Mouse (Mus musculus) intestine, postnatal 0 days (tissue): ENCODE results near the gene Vps11. TPM values are rescaled to one million over a fixed set of nuclear protein-coding genes. Genes with fewer than 3 reads are reported as not detected.

Experiments
- ATAC-seq: fragments of 200-750 bp; cut with Nextera tagmentation; 2 replicates; pipeline ENCODE4 v1.8.0; 2017; ENCODE audit warnings: mild to moderate bottlenecking, moderate TSS enrichment, moderate library complexity
- H3K27ac ChIP-seq: fragments of 300-500 bp; sonication (generic); 2 replicates; pipeline ENCODE4 v1.5.1; 2014; ENCODE audit warnings: mild to moderate bottlenecking, low read depth, low read length, moderate library complexity
- H3K27me3 ChIP-seq: fragments of 300-500 bp; sonication (generic); replicated peaks from 2 replicates; pipeline ENCODE4 v1.6.1; 2014; ENCODE audit warnings: low read length, mixed read lengths; ENCODE audit not compliant: control insufficient read depth, insufficient read depth
- H3K36me3 ChIP-seq: fragments of 300-500 bp; sonication (generic); 2 replicates; pipeline ENCODE4 v1.6.1; 2014; ENCODE audit warnings: mild to moderate bottlenecking, moderate library complexity; ENCODE audit not compliant: control insufficient read depth, insufficient read depth
- H3K4me1 ChIP-seq: fragments of 300-500 bp; sonication (generic); replicated peaks from 2 replicates; pipeline ENCODE4 v1.6.1; 2014; ENCODE audit warnings: antibody characterized with exemption, low read length, mixed read lengths; ENCODE audit not compliant: control insufficient read depth, insufficient read depth
- H3K4me2 ChIP-seq: fragments of 300-500 bp; sonication (generic); replicated peaks from 2 replicates; pipeline ENCODE4 v1.6.1; 2014; ENCODE audit warnings: low read depth, mild to moderate bottlenecking, moderate library complexity
- H3K4me3 ChIP-seq: fragments of 300-500 bp; sonication (generic); 2 replicates; pipeline ENCODE4 v1.5.1; 2014; ENCODE audit warnings: low read depth, low read length
- H3K9ac ChIP-seq: fragments of 300-500 bp; sonication (generic); 2 replicates; pipeline ENCODE4 v1.6.1; 2014; ENCODE audit warnings: mild to moderate bottlenecking, low read depth, low read length
- H3K9me3 ChIP-seq: fragments of 300-500 bp; sonication (generic); 2 replicates; pipeline ENCODE4 v1.6.1; 2016; ENCODE audit warnings: mixed run types; ENCODE audit not compliant: control insufficient read depth
- CTCF ChIP-seq: sonication (generic); IDR thresholded peaks from 2 replicates; pipeline ENCODE4 v1.5.1; 2016; ENCODE audit warnings: low read depth, mild to moderate bottlenecking, control low read depth, antibody characterized with exemption, moderate library complexity
- WGBS: fragments of 180-500 bp; shearing (Covaris S2); extraction: QIAGEN DNeasy Blood & Tissue Kit; methylation state at CpG from one replicate; pipeline ENCODE4 v1.1.7; 2014; 5-methylcytosine and 5-hydroxymethylcytosine counted together
- polyA plus RNA-seq: library from polyadenylated mRNA; unstranded; fragments of >200 nt; fragmentation: Nextera tagmentation; extraction: Ambion mirVana; gene quantifications from 2 replicates; pipeline ENCODE4 v1.2.1, GENCODE M21; 2015

Vps11 gene
- polyA plus RNA-seq, 1 experiment from 2014 or later: 27.4 TPM

GRCm38 (mm10) chr9:44357207-44357606, 4.3 kb downstream of the Vps11 start:
- Histone ChIP-seq H3K27me3 (no peaks in the 10 kb centered on the region), H3K9me3 (no peaks in the 10 kb centered on the region), H3K27ac (no peak overlapping the region), H3K9ac (no peak overlapping the region), H3K4me3 (no peak overlapping the region), H3K36me3 (peaks cover 67% of the 10 kb centered on the region), H3K4me1 (no peaks in the 10 kb centered on the region), H3K4me2 (no peak overlapping the region)
- peak; percentile 65 for TF ChIP-seq CTCF
- 73% methylated on average over 4 of the region's 4 CpGs for WGBS
- ATAC-seq: no peak

- Histone ChIP-seq H3K9ac (no peak overlapping the region), H3K4me1 (no peaks in the 10 kb centered on the region), H3K4me2 (no peak overlapping the region), H3K4me3 (no peak overlapping the region), H3K27me3 (no peaks in the 10 kb centered on the region), H3K9me3 (no peaks in the 10 kb centered on the region), H3K36me3 (peaks cover 95% of the 10 kb centered on the region), H3K27ac (no peak overlapping the region)
- no peak for TF ChIP-seq CTCF
- no peak for ATAC-seq
- WGBS: 93% methylated on average over 6 of the region's 6 CpGs
Measured at GRCm38 (mm10) chr9:44353142-44353541, 8.3 kb downstream of the Vps11 start.

GRCm38 (mm10) chr9:44352337-44352736, 9.1 kb downstream of the Vps11 start:
- ATAC-seq: no peak
- no peaks in the 10 kb centered on the region for H3K27me3 ChIP-seq
- peaks cover 96% of the 10 kb centered on the region for H3K36me3 ChIP-seq
- TF ChIP-seq CTCF: no peak
- 89% methylated on average over 10 of the region's 10 CpGs for WGBS
- no peak overlapping the region for H3K4me3 ChIP-seq
- H3K27ac ChIP-seq: no peak overlapping the region
- no peak overlapping the region for H3K4me2 ChIP-seq
- H3K4me1 ChIP-seq: no peaks in the 10 kb centered on the region
- no peaks in the 10 kb centered on the region for H3K9me3 ChIP-seq
- H3K9ac ChIP-seq: no peak overlapping the region

DNA sequence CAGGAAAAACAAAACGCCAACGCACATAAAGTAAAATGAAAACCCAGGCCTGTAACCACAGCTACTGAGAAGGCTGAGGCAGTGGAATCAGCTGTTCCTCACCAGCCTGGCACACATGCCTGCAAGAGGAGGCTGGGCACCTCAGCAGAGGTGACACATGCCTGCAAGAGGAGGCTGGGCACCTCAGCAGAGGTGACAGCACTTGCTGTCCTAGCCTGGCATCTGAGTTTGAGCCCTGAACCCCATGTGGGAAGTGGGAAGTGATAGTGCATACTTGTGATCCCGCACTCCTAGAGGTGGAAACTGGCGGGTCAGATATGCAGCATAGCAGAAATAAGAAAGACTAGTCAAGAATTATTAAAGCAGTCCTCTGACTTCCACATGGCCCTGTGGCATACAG, 10.1 kb downstream of the Vps11 start:
- over 99% methylated on average over 4 of the region's 4 CpGs for WGBS
- H3K36me3 ChIP-seq: peaks cover 90% of the 10 kb centered on the region
- no peaks in the 10 kb centered on the region for H3K27me3 ChIP-seq
- no peaks in the 10 kb centered on the region for H3K4me1 ChIP-seq
- H3K27ac ChIP-seq: no peak overlapping the region
- no peak overlapping the region for H3K4me3 ChIP-seq
- no peak for ATAC-seq
- H3K9ac ChIP-seq: no peak overlapping the region
- TF ChIP-seq CTCF: no peak
- H3K4me2 ChIP-seq: no peak overlapping the region
- no peaks in the 10 kb centered on the region for H3K9me3 ChIP-seq

- Histone ChIP-seq H3K4me3 (no peak overlapping the region), H3K9me3 (no peaks in the 10 kb centered on the region), H3K27me3 (no peaks in the 10 kb centered on the region), H3K36me3 (peaks cover 62% of the 10 kb centered on the region), H3K9ac (no peak overlapping the region), H3K4me2 (no peak overlapping the region), H3K27ac (no peak overlapping the region; the same call in 1 of the 2 replicates), H3K4me1 (no peaks in the 10 kb centered on the region)
- 96% methylated on average over 4 of the region's 4 CpGs for WGBS
- no peak for ATAC-seq
- TF ChIP-seq CTCF: peak; percentile 46
Measured at GRCm38 (mm10) chr9:44348546-44348945, 12.9 kb downstream of the Vps11 start.

DNA sequence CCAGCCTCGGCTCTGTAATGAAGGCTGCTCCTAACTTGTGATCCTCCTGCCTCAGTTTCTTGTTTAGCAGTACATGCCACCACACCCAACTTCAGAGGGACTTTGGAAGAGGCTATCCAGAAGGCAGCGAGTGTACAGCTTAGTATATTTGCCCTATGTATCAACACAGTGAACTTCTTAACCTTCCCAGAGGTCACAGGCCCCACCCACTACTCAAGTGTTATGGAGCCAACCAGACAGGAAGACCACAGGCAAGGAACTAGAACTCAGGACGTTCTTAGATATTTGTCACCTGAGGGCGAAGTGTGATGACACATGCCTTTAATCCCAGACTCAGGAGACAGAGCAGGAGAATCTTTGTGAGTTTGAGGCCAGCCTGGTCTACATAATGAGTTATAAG, 13.8 kb downstream of the Vps11 start:
- 74% methylated on average over 4 of the region's 4 CpGs for WGBS

DNA sequence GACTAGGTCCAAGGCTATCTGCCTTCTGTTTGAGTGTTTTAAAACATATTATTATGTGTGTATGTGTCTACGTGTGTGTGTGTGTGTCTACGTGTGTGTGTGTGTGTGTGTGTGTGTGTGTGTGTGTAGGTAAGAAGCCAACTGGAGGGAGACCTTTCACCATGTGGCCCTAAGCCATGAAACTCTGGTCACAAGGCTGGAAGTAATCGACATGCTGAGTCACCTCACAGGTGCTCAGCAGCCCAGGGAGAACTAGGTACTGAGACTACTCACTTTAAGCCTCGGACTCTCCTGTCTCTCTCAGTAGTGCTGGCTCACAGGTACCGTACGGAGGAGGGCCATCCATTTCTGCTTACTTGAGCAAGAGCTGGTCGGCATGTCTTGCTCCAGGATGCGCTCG, 14.3 kb downstream of the Vps11 start:
- ATAC-seq: no peak
- H3K4me1 ChIP-seq: no peaks in the 10 kb centered on the region
- no peak overlapping the region for H3K27ac ChIP-seq
- WGBS: 89% methylated on average over 9 of the region's 9 CpGs
- H3K4me2 ChIP-seq: no peak overlapping the region
- peaks cover 48% of the 10 kb centered on the region for H3K36me3 ChIP-seq
- TF ChIP-seq CTCF: no peak
- no peaks in the 10 kb centered on the region for H3K9me3 ChIP-seq
- H3K4me3 ChIP-seq: no peak overlapping the region
- H3K27me3 ChIP-seq: no peaks in the 10 kb centered on the region
- no peak overlapping the region for H3K9ac ChIP-seq

More for the DNA sequence above, 13.8 kb downstream of the Vps11 start:
- H3K27me3 ChIP-seq: no peaks in the 10 kb centered on the region
- TF ChIP-seq CTCF: no peak
- no peak overlapping the region for H3K4me2 ChIP-seq
- ATAC-seq: no peak
- H3K9me3 ChIP-seq: no peaks in the 10 kb centered on the region
- H3K4me1 ChIP-seq: no peaks in the 10 kb centered on the region
- peaks cover 52% of the 10 kb centered on the region for H3K36me3 ChIP-seq
- H3K4me3 ChIP-seq: no peak overlapping the region
- no peak overlapping the region for H3K27ac ChIP-seq
- H3K9ac ChIP-seq: no peak overlapping the region
